Mouse (Mus musculus) embryo, embryonic 10 days (tissue): ENCODE measurements at regions not wholly inside any gene's neighbourhood (a gene's known extent, or its start where the extent isn't known, plus 50 kb on each side); places are given as distances from the start of the nearest gene placed in this dataset.
A peak's percentile ranks its signal among the peaks of the same experiment; 100 is the strongest.

Experiments used
- DNase-seq: peaks from one replicate; pipeline ENCODE4 v3.0.0-alpha.2; 2015; ENCODE audit warnings: low spot score

DNA sequence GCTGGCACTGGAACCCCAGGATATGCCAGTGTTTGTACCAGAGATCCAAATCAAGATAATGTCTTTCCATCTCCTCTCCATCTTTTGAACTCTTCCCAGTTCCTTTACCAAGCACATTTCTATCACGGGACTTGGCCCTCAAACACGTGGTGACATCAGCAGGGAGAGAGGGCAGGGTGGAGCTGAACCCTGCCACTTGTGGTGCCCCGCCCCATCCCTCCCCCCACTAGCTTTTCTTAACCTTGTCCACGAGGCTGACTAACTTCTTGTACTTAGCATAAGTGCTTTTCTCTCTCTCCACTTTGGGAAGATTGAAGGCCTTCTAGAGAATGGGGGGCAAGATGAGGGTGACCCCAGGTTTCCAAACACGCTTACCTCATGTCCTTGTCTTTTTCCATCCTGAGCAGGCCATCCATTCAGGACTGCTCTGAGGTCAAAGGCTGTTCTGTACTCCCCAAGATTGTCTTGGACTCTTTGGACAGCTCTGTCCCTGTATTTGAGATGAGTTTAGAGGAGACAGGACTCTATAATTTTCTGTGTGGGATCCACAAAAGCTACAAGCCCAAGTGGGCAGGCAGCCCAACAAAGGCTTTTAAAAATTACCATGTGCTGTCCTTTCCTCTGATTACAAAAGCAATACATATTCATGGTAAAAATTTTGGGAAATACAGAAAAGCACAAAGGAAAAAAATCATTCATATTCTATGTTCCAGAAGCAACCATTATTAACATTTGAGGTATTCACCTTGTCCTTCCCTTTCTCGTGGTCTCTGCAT, 192.7 kb upstream of the 4931429L15Rik start:
- no peak for DNase-seq

DNA sequence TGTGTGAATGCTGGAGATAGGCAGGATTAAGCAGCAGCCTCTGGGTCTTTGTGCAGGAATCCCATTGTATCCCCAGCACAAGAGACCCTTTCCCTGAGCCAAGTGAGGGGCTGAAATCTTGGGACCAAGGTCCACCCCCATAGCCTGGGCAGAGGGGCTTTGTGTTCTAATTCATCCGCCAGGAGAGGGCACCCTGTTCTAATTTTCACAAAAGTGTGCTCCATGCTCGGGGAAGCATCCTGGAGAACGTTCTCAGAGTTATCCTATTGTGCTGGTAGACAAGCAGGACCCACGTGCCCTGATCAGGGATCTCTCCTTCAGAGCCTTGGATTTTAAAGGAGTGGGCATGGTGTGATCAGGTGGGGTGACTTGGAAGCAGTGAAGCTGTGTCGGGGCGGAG, 191.5 kb upstream of the 4931429L15Rik start:
- DNase-seq, result peak; percentile 45

- DNase-seq, result no peak
Observed at GRCm38 (mm10) chr9:46509896-46510295, 190.1 kb upstream of the 4931429L15Rik start.

- no peak for DNase-seq
Observed at GRCm38 (mm10) chr9:46509458-46509857, 189.7 kb upstream of the 4931429L15Rik start.

- no peak for DNase-seq
Observed at GRCm38 (mm10) chr9:46507036-46507435, 187.2 kb upstream of the 4931429L15Rik start.

- no peak for DNase-seq
Observed at GRCm38 (mm10) chr9:46504536-46504935, 184.8 kb upstream of the 4931429L15Rik start.

DNA sequence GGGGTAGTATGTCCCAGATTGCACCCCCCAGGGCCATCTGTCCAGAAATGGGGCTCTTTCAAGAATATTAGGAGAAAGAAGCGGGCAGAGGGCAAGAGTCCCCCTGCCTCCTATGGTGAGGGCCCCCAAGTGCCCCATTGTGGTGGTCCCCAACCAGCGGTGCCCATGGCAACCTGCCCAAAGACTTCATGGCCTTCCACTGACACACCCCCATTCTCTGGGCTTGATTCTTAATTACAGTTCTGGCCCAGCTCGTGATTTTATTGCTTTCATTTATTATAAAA, 184.3 kb upstream of the 4931429L15Rik start:
- no peak for DNase-seq

GRCm38 (mm10) chr9:46503321-46504132, 183.7 kb upstream of the 4931429L15Rik start:
- no peak for DNase-seq

DNA sequence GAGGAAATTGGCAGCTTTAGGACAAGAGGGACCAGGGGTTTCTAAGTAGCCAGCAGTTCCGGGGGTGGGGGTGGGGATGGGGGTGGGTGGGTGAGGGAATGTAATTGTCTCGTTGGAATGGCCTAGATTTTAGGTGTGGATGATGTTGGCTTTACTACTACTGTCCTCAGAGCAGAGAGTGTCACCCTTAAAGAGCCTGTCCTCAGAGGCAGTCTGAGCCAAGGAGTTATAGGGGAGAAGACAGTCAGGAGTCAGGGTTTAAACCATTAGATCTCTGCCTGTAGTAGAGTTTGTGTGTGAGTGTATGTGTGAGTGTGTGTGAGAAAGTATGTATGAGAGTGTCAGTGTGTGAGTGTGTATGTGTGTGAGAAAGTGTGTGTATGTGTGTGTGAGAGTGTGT, 179.6 kb upstream of the 4931429L15Rik start:
- DNase-seq, result no peak

GRCm38 (mm10) chr9:46498861-46499260, 179.1 kb upstream of the 4931429L15Rik start:
- DNase-seq, result no peak

GRCm38 (mm10) chr9:46495276-46495675, 175.5 kb upstream of the 4931429L15Rik start:
- no peak for DNase-seq

- DNase-seq, result peak; percentile 44
Observed at GRCm38 (mm10) chr9:46482859-46483443, 163.2 kb upstream of the 4931429L15Rik start.

- DNase-seq, result peak; percentile 42
Observed at GRCm38 (mm10) chr9:46482034-46482858, 162.5 kb upstream of the 4931429L15Rik start.

- DNase-seq, result peak; percentile 57
Observed at GRCm38 (mm10) chr9:46481491-46481890, 161.7 kb upstream of the 4931429L15Rik start.

DNA sequence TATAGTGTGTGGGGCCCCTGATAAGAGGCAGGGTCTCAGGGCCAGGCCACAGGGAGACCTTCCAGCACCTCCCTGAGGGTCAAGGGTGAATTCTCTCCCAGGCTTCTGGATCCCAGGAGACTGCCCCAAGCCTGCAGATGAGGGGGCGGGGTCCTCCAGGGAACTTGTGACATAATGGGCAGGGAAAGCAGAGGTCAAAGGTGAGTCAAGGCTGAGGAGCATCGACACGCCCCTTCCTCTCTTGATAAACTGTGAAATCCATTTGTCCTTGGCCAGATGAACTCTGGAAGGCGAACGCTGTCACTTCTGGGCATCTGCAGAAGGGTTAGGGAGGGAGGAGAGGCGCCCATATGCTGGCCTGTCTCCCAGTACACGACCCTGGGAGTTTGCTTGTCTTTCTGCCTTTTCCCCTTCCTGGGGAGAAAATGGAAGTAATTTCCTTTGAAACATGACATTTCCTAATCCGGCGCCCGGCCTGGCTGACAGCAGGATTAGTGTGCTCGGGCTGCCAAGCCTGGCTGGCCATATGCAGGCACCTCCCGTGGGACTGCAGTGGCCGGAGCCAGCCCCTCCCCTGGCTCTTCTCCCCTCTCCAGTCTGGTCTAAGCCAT, 160.4 kb upstream of the 4931429L15Rik start:
- peak; percentile 95 for DNase-seq

DNA sequence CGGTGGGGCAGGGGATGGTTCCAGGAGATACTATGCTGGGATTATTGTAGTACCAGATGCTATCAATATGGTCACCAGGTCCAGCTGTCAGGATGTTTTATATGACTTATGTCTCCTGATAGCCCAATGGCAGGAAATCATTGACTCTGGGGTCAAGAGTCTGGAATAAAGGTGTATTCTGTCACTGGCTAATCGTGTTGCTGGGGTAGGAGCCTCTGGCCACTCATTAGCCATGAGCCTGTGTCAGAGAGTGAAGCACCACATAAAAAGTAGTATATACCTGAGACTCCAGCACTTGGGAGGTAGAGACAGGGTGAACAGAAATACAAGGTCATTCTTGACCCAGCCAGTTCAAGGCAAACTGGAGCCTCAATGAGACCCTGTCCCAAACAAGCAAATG, 158.8 kb upstream of the 4931429L15Rik start:
- DNase-seq, result no peak

GRCm38 (mm10) chr9:46476516-46476915, 156.7 kb upstream of the 4931429L15Rik start:
- DNase-seq, result no peak

DNA sequence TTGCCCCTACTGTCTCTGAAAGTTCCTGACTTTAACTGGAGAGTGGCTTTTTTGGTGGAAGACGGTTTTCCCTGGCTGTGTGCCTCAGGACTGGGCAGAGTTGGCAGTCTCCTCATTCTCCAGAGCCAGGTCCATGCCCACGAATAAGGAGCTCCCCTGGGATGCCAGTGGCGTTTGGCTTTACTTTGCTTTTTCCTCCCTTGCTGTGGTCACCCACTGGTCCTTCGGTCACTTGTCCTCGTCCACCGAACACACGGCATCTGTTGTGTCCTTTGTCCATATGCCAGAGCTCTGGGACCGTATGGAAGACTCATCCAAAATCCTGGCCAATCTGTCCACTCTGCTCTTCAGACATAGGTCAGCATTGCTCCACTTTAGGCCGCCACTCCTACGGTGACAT, 153.9 kb upstream of the 4931429L15Rik start:
- DNase-seq, result no peak

- DNase-seq, result no peak
Observed at GRCm38 (mm10) chr9:46469521-46469920, 149.7 kb upstream of the 4931429L15Rik start.

DNA sequence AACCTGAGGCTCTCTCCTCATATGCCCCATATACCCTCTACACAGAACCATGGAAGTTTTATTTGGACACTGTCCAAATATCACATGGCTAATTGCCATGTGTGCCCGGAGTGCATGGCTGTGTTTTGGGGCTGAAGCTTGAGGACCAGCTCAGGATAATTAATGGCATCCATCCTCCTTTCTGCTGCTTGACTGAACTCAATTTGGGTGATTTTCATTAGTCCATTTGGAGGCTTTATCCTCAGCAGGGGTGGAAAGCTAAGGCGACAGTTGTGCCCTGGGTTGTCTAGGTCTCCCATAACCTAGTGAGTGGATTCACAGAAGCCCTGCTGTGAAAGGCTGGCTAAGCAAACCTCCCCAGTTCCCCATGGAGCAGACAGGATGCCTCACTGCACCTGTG, 148.5 kb upstream of the 4931429L15Rik start:
- no peak for DNase-seq

GRCm38 (mm10) chr9:46467671-46468070, 147.9 kb upstream of the 4931429L15Rik start:
- no peak for DNase-seq

DNA sequence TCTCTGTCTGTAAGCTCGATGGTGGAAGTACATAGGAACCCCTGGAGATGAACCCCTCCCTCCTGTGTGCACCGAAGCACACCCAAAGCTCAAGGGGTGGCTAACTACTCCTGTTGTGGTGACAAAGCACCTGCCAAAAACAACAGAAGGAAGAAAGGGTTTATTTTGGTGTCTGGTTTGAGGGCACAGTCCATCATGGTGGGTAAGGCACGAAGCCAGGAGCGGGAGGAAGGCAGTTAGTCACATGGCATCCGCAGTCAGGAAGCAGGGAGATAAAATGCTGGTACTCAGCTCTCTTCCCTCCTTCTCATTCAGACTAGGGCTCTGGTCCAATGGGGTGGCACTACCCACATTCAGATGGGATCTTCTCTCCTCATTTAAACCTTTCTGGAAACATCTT, 142.9 kb upstream of the 4931429L15Rik start:
- DNase-seq, result no peak
